Mouse (Mus musculus) megakaryocyte-erythroid progenitor cell, adult 5-6 weeks (primary cell): ENCODE data around the gene Vps8. TPM values are rescaled to one million over a fixed set of nuclear protein-coding genes. Genes with fewer than 3 reads are reported as not detected.

ENCODE experiments used
- ATAC-seq: replicated peaks from 2 replicates; pipeline ENCODE4 v1.8.0; 2016; ENCODE audit warnings: mild to moderate bottlenecking, inconsistent platforms; ENCODE audit not compliant: severe bottlenecking, poor library complexity, low FRiP score, low TSS enrichment
- total RNA-seq, 2 experiments: library from RNA; stranded (forward) in 1 of 2; stranded (reverse) in 1 of 2; fragments of 200-1000, 215-1000 nt in 1 of 2; fragments of >200 nt in 1 of 2; fragmentation: Nextera tagmentation in 1 of 2; gene quantifications; 2 replicates each; pipeline ENCODE4 v1.2.3; 2014 to 2017

Gene Vps8
- total RNA-seq, 2 experiments from 2014 or later = 16.0 to 24.2 TPM

GRCm38 (mm10) chr16:21606249-21607020 is 183.5 kb downstream of the Vps8 start:
- ATAC-seq = peak; percentile 87

GRCm38 (mm10) chr16:21607021-21607650 is 184.2 kb downstream of the Vps8 start:
- ATAC-seq = no peak

GRCm38 (mm10) chr16:21607651-21608040 is 184.7 kb downstream of the Vps8 start:
- no peak for ATAC-seq

GRCm38 (mm10) chr16:21608176-21608865 is 185.4 kb downstream of the Vps8 start:
- ATAC-seq = no peak

- ATAC-seq = no peak
Observed at GRCm38 (mm10) chr16:21610473-21610872, 187.6 kb downstream of the Vps8 start.

GRCm38 (mm10) chr16:21615802-21616201 is 192.9 kb downstream of the Vps8 start:
- 0 out of 2 replicates have a peak, but pooled peaks have one; percentile 47 for ATAC-seq

- no peak for ATAC-seq
Observed at GRCm38 (mm10) chr16:21620630-21621029, 197.7 kb downstream of the Vps8 start.

GRCm38 (mm10) chr16:21625784-21626634 is 203.1 kb downstream of the Vps8 start:
- ATAC-seq = no peak

- ATAC-seq = no peak
Observed at GRCm38 (mm10) chr16:21627248-21627647, 204.3 kb downstream of the Vps8 start.

GRCm38 (mm10) chr16:21628061-21628591 is 205.2 kb downstream of the Vps8 start:
- ATAC-seq = no peak

- no peak for ATAC-seq
Observed at GRCm38 (mm10) chr16:21630614-21631013, 207.7 kb downstream of the Vps8 start.

GRCm38 (mm10) chr16:21631815-21632222 is 208.9 kb downstream of the Vps8 start:
- no peak for ATAC-seq

- peak; percentile 93 for ATAC-seq
Observed at GRCm38 (mm10) chr16:21634460-21634859, 211.5 kb downstream of the Vps8 start.

- ATAC-seq = no peak
Observed at GRCm38 (mm10) chr16:21636156-21636853, 213.4 kb downstream of the Vps8 start.

- ATAC-seq = no peak
Observed at GRCm38 (mm10) chr16:21637201-21637819, 214.4 kb downstream of the Vps8 start.

GRCm38 (mm10) chr16:21640766-21641499 is 218.0 kb downstream of the Vps8 start:
- no peak for ATAC-seq

GRCm38 (mm10) chr16:21641944-21642343 is 219.0 kb downstream of the Vps8 start:
- 0 out of 2 replicates have a peak, but pooled peaks have one; percentile 32 for ATAC-seq

- ATAC-seq = no peak
Observed at GRCm38 (mm10) chr16:21642906-21643305, 220.0 kb downstream of the Vps8 start.
